Mouse (Mus musculus) E14TG2a.4 (cell line): ENCODE results near the gene Gm21985.

Experiments
- CTCF ChIP-seq: conservative IDR thresholded peaks from 2 replicates; pipeline ENCODE4 v1.5.1; 2014; ENCODE audit warnings: low read length
- NANOG ChIP-seq: IDR thresholded peaks from 2 replicates; pipeline ENCODE4 v1.6.1; 2014; ENCODE audit warnings: borderline replicate concordance, low read length, mixed read lengths
- POU5F1 ChIP-seq: IDR thresholded peaks from 2 replicates; pipeline ENCODE4 v1.6.1; 2014; ENCODE audit warnings: low read length, borderline replicate concordance

DNA sequence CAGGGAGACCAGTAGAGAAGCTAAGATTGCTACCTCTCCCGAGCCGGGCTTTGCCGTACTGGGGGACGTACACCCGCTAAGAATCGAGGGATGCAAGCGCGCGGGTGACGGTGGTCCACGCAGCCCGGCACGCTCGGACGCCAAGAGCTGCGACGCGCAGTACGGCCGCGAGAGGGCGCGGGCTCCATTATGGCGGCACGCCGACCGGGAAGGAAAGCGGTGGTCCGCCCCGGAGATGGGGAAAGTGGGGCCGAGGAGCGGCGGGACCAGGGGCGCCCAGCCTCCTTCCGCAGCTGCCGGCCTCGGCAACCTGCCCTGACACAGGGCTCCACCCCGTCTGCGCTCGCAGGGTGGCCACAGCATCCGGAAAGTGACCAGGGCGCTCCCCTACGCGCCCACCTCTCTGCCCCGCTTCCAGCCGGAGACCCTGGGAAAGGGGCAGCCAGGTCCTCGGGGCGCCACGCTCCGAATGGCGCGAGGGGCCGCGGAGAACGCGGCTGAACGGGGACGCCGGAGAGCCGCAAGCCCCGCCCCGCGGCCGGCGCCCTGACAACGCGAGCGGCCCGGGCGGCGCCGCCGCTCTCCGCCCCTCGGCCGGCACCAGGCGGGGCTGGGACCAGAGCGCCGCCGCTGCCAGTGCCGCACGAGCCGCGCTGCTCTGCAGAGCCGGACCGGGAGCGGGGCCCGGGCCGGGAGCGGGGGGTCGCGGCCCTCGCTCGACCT lies 26.7 kb upstream of the Gm21985 start, which contains the start of gene Lpcat4:
- no peak for TF ChIP-seq CTCF
- no peak for TF ChIP-seq POU5F1
- no peak for TF ChIP-seq NANOG
